Mouse (Mus musculus) CH12.LX (cell line): ENCODE measurements around the gene Pfdn4.

Experiments used
- CTCF ChIP-seq, 2 experiments: IDR thresholded peaks in 1 of 2; conservative IDR thresholded peaks in 1 of 2; 2 replicates each; pipeline ENCODE4 v1.5.1; 2011 to 2012; ENCODE audit warnings: low read depth in 2 of 2, low read length in 2 of 2, improper control_type of control experiment in 1 of 2, inconsistent platforms in 1 of 2, mild to moderate bottlenecking in 1 of 2, moderate library complexity in 1 of 2
- E2F4 ChIP-seq: IDR thresholded peaks from 2 replicates; pipeline ENCODE4 v1.6.1; 2011; ENCODE audit warnings: low read depth, low read length, improper control_type of control experiment; ENCODE audit not compliant: insufficient replicate concordance
- ETS1 ChIP-seq: conservative IDR thresholded peaks from 2 replicates; pipeline ENCODE4 v1.6.1; 2012; ENCODE audit warnings: low read depth, mild to moderate bottlenecking, inconsistent platforms, low read length, improper control_type of control experiment, moderate library complexity
- JUND ChIP-seq: conservative IDR thresholded peaks from 2 replicates; pipeline ENCODE4 v1.6.1; 2011; ENCODE audit warnings: low read depth, low read length, improper control_type of control experiment
- MXI1 ChIP-seq: IDR thresholded peaks from 2 replicates; pipeline ENCODE4 v1.6.1; 2011; ENCODE audit warnings: mild to moderate bottlenecking, low read depth, low read length, improper control_type of control experiment
- POLR2A ChIP-seq: IDR thresholded peaks from 2 replicates; pipeline ENCODE4 v1.6.1; 2011; ENCODE audit warnings: low read depth, mild to moderate bottlenecking, improper control_type of control experiment, low read length

GRCm38 (mm10) chr2:170474125-170474524 is 22.1 kb upstream of the Pfdn4 start:
- TF ChIP-seq JUND (no peak), ETS1 (no peak), CTCF (conservative IDR thresholded peaks at IDR 0.05 in 1 of 2, IDR thresholded peaks at IDR 0.05 in 1 of 2; ENCODE audit: low read depth in 2 of 2, low read length in 2 of 2) (no peak), POLR2A (no peak), MXI1 (no peak), E2F4 (no peak)
